Mouse (Mus musculus): ENCODE measurements around the gene Ppara. TPM values are rescaled to one million over a fixed set of nuclear protein-coding genes. Genes with fewer than 3 reads are reported as not detected.

The Ppara gene
- polyA plus RNA-seq, 1 experiment from 2014 or later = 1.2 TPM

GRCm38 (mm10) chr15:85733686-85734085, 1.1 kb upstream of the Ppara start:
- no peak overlapping the region for H3K4me3 ChIP-seq (replicated peaks; ENCODE audit: low read length)
- WGBS = 89% methylated on average over 2 of the region's 2 CpGs
- ATAC-seq (ENCODE audit: low FRiP score) (no peak), DNase-seq (ENCODE audit: low spot score) (no peak)
- H3K9ac ChIP-seq = no peak overlapping the region
- H3K4me2 ChIP-seq (replicated peaks) = no peak overlapping the region
- H3K4me1 ChIP-seq (replicated peaks; ENCODE audit: control insufficient read depth, insufficient read depth, low read length) = peaks cover 8% of the 10 kb centered on the region; the same call in 1 of the 2 replicates
- H3K27me3 ChIP-seq (ENCODE audit: control insufficient read depth, insufficient read depth, low read length) = peaks cover 61% of the 10 kb centered on the region
- H3K9me3 ChIP-seq (ENCODE audit: control insufficient read depth, low read length) = no peaks in the 10 kb centered on the region
- no peaks in the 10 kb centered on the region for H3K36me3 ChIP-seq (replicated peaks; ENCODE audit: control insufficient read depth, insufficient read depth)
- no peak overlapping the region for H3K27ac ChIP-seq

GRCm38 (mm10) chr15:85734148-85734547, 635 bp upstream of the Ppara start:
- Histone ChIP-seq H3K4me3 (replicated peaks; ENCODE audit: low read length) (no peak overlapping the region), H3K9ac (no peak overlapping the region), H3K4me1 (replicated peaks; ENCODE audit: control insufficient read depth, insufficient read depth, low read length) (peaks cover 8% of the 10 kb centered on the region; the same call in 1 of the 2 replicates), H3K27ac (no peak overlapping the region), H3K9me3 (ENCODE audit: control insufficient read depth, low read length) (no peaks in the 10 kb centered on the region), H3K27me3 (ENCODE audit: control insufficient read depth, insufficient read depth, low read length) (peaks cover 64% of the 10 kb centered on the region), H3K4me2 (replicated peaks) (peak overlapping the region; percentile 70), H3K36me3 (replicated peaks; ENCODE audit: control insufficient read depth, insufficient read depth) (no peaks in the 10 kb centered on the region)
- ATAC-seq (ENCODE audit: low FRiP score) = no peak
- no peak for DNase-seq (ENCODE audit: low spot score)
- 49% methylated on average over 8 of the region's 8 CpGs for WGBS

DNA sequence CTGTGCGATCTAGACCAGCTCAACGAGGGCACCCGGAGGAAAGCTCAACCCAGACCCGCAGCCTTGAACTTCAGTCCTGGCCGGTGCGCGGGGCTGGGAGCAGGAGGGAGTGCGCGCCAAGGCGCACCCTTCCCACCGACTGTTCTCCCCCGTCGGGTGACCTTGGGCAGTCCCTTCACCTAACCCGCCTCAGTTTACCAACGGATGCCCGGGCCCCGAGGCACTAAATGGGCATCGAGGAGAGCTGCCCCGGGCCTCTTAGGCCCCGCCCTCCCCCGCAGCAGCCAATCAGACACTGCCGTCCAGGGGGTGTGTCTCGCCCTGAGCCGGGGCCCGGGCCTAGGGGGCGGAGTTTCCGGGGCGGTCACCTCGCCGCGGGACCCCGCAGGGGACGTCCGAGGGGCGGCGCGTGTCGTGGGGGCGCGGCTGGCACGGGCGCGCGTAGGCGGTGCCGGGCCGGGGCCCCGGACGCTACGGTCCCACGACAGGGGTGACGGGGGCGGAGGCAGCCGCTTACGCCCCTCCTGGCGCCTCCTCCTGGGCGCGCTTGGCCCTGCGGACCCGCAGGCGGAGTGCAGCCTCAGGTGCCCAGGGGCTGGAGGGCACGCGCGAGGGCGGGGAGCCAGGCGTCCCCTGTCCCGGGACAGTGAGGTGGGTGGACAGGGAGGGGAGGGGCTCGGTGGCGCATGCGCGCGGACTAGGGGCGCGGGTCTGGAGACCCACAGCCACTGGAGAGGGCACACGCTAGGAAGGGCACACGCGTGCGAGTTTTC, 466 bp downstream of the Ppara start:
- WGBS = under 1% methylated on average over 66 of the region's 78 CpGs
- Histone ChIP-seq H3K9ac (peak overlapping the region; percentile 55), H3K36me3 (replicated peaks; ENCODE audit: control insufficient read depth, insufficient read depth) (no peaks in the 10 kb centered on the region), H3K4me3 (replicated peaks; ENCODE audit: low read length) (peak overlapping the region; percentile 56), H3K27ac (no peak overlapping the region), H3K4me2 (replicated peaks) (peak overlapping the region; percentile 70), H3K27me3 (ENCODE audit: control insufficient read depth, insufficient read depth, low read length) (peaks cover 67% of the 10 kb centered on the region), H3K4me1 (replicated peaks; ENCODE audit: control insufficient read depth, insufficient read depth, low read length) (peaks cover 8% of the 10 kb centered on the region; the same call in 1 of the 2 replicates), H3K9me3 (ENCODE audit: control insufficient read depth, low read length) (no peaks in the 10 kb centered on the region)
- ATAC-seq (ENCODE audit: low FRiP score) (peak; percentile 83), DNase-seq (ENCODE audit: low spot score) (peak; percentile 71)

- Histone ChIP-seq H3K36me3 (replicated peaks; ENCODE audit: control insufficient read depth, insufficient read depth) (no peaks in the 10 kb centered on the region), H3K4me1 (replicated peaks; ENCODE audit: control insufficient read depth, insufficient read depth, low read length) (peaks cover 8% of the 10 kb centered on the region; the same call in 1 of the 2 replicates), H3K9me3 (ENCODE audit: control insufficient read depth, low read length) (no peaks in the 10 kb centered on the region), H3K4me2 (replicated peaks) (peak overlapping the region; percentile 70), H3K27ac (no peak overlapping the region), H3K4me3 (replicated peaks; ENCODE audit: low read length) (peak overlapping the region; percentile 56), H3K27me3 (ENCODE audit: control insufficient read depth, insufficient read depth, low read length) (peaks cover 67% of the 10 kb centered on the region), H3K9ac (peak overlapping the region; percentile 55; the same call in 1 of the 2 replicates)
- DNase-seq (ENCODE audit: low spot score) = no peak
- ATAC-seq (ENCODE audit: low FRiP score) = no peak
- 2% methylated on average over 25 of the region's 25 CpGs for WGBS
Measured at GRCm38 (mm10) chr15:85735836-85736190, 1.0 kb downstream of the Ppara start.

DNA sequence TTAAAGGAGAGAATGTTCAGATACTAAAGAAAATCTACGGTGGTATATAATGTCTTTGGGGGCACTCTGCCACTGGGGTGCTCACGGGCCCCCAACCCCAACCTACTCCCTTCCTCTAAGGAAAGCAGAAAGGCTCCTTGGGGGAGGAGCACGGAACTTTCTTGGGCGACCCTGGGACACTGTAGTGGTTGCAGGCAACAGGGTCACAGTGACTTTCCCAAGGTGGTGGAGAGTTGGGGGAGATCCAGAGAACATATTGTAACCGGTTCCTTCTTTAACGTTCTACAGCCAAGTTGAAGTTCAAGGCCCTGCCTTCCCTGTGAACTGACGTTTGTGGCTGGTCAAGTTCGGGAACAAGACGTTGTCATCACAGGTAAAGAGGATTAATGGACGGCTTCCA, 1.7 kb downstream of the Ppara start:
- no peaks in the 10 kb centered on the region for H3K9me3 ChIP-seq (ENCODE audit: control insufficient read depth, low read length)
- 59% methylated on average over 10 of the region's 10 CpGs for WGBS
- H3K27ac ChIP-seq = no peak overlapping the region
- ATAC-seq (ENCODE audit: low FRiP score) (no peak), DNase-seq (ENCODE audit: low spot score) (no peak)
- H3K4me2 ChIP-seq (replicated peaks) = no peak overlapping the region
- no peak overlapping the region for H3K4me3 ChIP-seq (replicated peaks; ENCODE audit: low read length)
- no peaks in the 10 kb centered on the region for H3K36me3 ChIP-seq (replicated peaks; ENCODE audit: control insufficient read depth, insufficient read depth)
- H3K9ac ChIP-seq = no peak overlapping the region
- peaks cover 8% of the 10 kb centered on the region; the same call in 1 of the 2 replicates for H3K4me1 ChIP-seq (replicated peaks; ENCODE audit: control insufficient read depth, insufficient read depth, low read length)
- H3K27me3 ChIP-seq (ENCODE audit: control insufficient read depth, insufficient read depth, low read length) = peaks cover 65% of the 10 kb centered on the region

GRCm38 (mm10) chr15:85738416-85738815, 3.6 kb downstream of the Ppara start:
- H3K27ac ChIP-seq = no peak overlapping the region
- no peaks in the 10 kb centered on the region for H3K36me3 ChIP-seq (replicated peaks; ENCODE audit: control insufficient read depth, insufficient read depth)
- no peak overlapping the region for H3K9ac ChIP-seq
- H3K9me3 ChIP-seq (ENCODE audit: control insufficient read depth, low read length) = no peaks in the 10 kb centered on the region
- no peak overlapping the region for H3K4me3 ChIP-seq (replicated peaks; ENCODE audit: low read length)
- H3K27me3 ChIP-seq (ENCODE audit: control insufficient read depth, insufficient read depth, low read length) = peaks cover 50% of the 10 kb centered on the region
- H3K4me1 ChIP-seq (replicated peaks; ENCODE audit: control insufficient read depth, insufficient read depth, low read length) = peaks cover 8% of the 10 kb centered on the region; the same call in 1 of the 2 replicates
- DNase-seq (ENCODE audit: low spot score) = no peak
- ATAC-seq (ENCODE audit: low FRiP score) = no peak
- no peak overlapping the region for H3K4me2 ChIP-seq (replicated peaks)
- WGBS = 78% methylated on average over 3 of the region's 3 CpGs

DNA sequence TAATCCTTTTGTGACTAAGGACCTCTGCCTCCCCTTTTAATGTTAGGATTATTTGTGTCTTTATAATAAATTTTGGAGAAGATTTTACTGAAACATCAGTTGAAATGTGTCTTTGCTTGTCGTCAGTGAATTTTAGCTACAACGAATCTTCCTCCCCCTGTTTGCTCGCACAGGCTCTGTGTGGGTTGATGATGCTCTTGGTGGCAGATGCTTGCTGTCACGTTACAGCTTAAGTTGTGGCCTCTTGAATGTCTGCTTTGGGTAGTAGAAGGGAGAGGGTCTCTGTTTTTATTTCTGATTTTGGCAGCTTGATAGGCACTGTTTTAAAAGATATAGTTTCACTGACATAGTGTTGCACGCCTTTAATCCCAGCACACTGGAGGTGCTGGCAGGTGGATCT, 4.2 kb downstream of the Ppara start:
- Histone ChIP-seq H3K27me3 (ENCODE audit: control insufficient read depth, insufficient read depth, low read length) (peaks cover 45% of the 10 kb centered on the region), H3K36me3 (replicated peaks; ENCODE audit: control insufficient read depth, insufficient read depth) (no peaks in the 10 kb centered on the region), H3K4me2 (replicated peaks) (no peak overlapping the region), H3K9ac (no peak overlapping the region), H3K27ac (no peak overlapping the region), H3K4me3 (replicated peaks; ENCODE audit: low read length) (no peak overlapping the region), H3K9me3 (ENCODE audit: control insufficient read depth, low read length) (no peaks in the 10 kb centered on the region), H3K4me1 (replicated peaks; ENCODE audit: control insufficient read depth, insufficient read depth, low read length) (peaks cover 8% of the 10 kb centered on the region; the same call in 1 of the 2 replicates)
- 81% methylated on average over 5 of the region's 5 CpGs for WGBS
- DNase-seq (ENCODE audit: low spot score) = no peak
- no peak for ATAC-seq (ENCODE audit: low FRiP score)

GRCm38 (mm10) chr15:85742608-85743007, 7.8 kb downstream of the Ppara start:
- 86% methylated on average over 9 of the region's 9 CpGs for WGBS
- Histone ChIP-seq H3K4me3 (replicated peaks; ENCODE audit: low read length) (no peak overlapping the region), H3K27me3 (ENCODE audit: control insufficient read depth, insufficient read depth, low read length) (peaks cover 9% of the 10 kb centered on the region; the same call in 1 of the 2 replicates), H3K4me1 (replicated peaks; ENCODE audit: control insufficient read depth, insufficient read depth, low read length) (no peaks in the 10 kb centered on the region), H3K4me2 (replicated peaks) (no peak overlapping the region), H3K9ac (no peak overlapping the region), H3K27ac (no peak overlapping the region), H3K9me3 (ENCODE audit: control insufficient read depth, low read length) (no peaks in the 10 kb centered on the region), H3K36me3 (replicated peaks; ENCODE audit: control insufficient read depth, insufficient read depth) (no peaks in the 10 kb centered on the region)
- DNase-seq (ENCODE audit: low spot score) = no peak
- ATAC-seq (ENCODE audit: low FRiP score) = no peak

DNA sequence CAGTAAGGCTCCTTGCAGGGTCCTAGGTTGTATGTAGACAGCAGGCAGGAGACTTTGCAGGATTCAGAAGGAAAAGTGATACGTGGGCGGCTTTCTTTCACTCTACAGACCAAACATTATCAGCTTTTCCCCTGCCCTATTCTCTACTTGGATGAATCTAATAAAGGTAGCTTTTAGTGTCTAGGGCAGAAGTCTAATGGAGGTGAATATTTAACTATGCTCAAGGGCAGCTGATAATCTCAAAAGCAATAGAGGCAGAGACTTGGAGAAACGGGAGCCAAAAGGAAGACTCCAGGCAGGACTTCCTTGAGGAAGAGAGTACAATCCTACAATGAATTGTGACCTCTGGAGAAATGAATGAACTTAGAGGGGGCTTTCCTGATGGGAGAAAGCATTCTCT, 9.2 kb downstream of the Ppara start:
- WGBS = 76% methylated on average over 3 of the region's 3 CpGs
- Histone ChIP-seq H3K9ac (no peak overlapping the region), H3K27me3 (ENCODE audit: control insufficient read depth, insufficient read depth, low read length) (peaks cover 4% of the 10 kb centered on the region; the same call in 1 of the 2 replicates), H3K4me2 (replicated peaks) (no peak overlapping the region), H3K27ac (no peak overlapping the region), H3K36me3 (replicated peaks; ENCODE audit: control insufficient read depth, insufficient read depth) (no peaks in the 10 kb centered on the region), H3K4me3 (replicated peaks; ENCODE audit: low read length) (no peak overlapping the region), H3K9me3 (ENCODE audit: control insufficient read depth, low read length) (no peaks in the 10 kb centered on the region), H3K4me1 (replicated peaks; ENCODE audit: control insufficient read depth, insufficient read depth, low read length) (no peaks in the 10 kb centered on the region)
- ATAC-seq (ENCODE audit: low FRiP score) (no peak), DNase-seq (ENCODE audit: low spot score) (no peak)
